In the genomic region with DNA sequence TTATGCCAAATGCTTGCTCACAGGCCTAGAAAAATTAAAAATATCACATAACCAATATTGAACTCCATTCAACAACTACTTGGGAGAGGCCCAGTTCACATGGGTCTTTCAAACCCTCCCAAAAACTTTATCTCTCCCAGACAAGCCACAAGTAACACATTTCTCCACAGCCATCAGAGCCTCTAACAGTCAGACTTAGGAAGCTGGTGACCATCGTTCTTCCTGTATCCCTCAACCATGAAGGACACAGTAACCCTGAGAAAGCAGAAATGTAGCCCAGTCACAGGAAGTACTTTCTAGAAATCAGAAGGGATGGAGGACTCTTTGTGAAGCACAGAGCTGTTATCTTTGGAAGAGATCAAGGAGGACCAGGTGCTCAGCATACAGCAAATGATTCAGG, we compare ENCODE assay signal across 28 mouse cellular contexts.
DNase-seq lines count a peak whose midpoint lies in the region; ATAC-seq lines count a peak whose summit lies in the region.
"Had no signal": no experiment of that assay in that cellular context is flagged by ENCODE, and none has a peak within 500 bp of the region (broad histone marks: within the 10 kb centered on the region; RNA-seq: fewer than 3 reads in every experiment).

No protein-coding gene starts in this region.

- 66% methylated on average over 1 of the region's 1 CpGs for WGBS in embryonic facial prominence, embryonic 13.5 days
- 64% methylated on average over 1 of the region's 1 CpGs for whole genome bisulfite sequencing in embryonic facial prominence, embryonic 10.5 days
- 79% methylated on average over 1 of the region's 1 CpGs for WGBS in midbrain, embryonic 10.5 days
- 89% methylated on average over 1 of the region's 1 CpGs for WGBS in midbrain, embryonic 13.5 days

- peaks cover 20% of the 10 kb centered on the region for H3K4me1 ChIP-seq in embryonic facial prominence, embryonic 13.5 days
- peaks cover 23% of the 10 kb centered on the region for H3K4me1 ChIP-seq in embryonic facial prominence, embryonic 10.5 days
- peaks cover 29% of the 10 kb centered on the region for H3K4me1 ChIP-seq in midbrain, embryonic 10.5 days
- peaks cover 12% of the 10 kb centered on the region; the same call in 1 of the 2 replicates for H3K4me1 ChIP-seq in midbrain, embryonic 13.5 days (replicated peaks)
- H3K4me1 ChIP-seq: heart, embryonic 10.5 days had no signal

- no peak overlapping the region for H3K9ac ChIP-seq in embryonic facial prominence, embryonic 13.5 days
- H3K9ac ChIP-seq in midbrain, embryonic 13.5 days (replicated peaks), result no peak overlapping the region
- H3K9ac ChIP-seq: embryonic facial prominence, embryonic 15.5 days; forebrain, postnatal 0 days; heart, embryonic 13.5 days; hindbrain, embryonic 14.5 days had no signal

- H3K4me3 ChIP-seq in embryonic facial prominence, embryonic 13.5 days, result no peak overlapping the region
- H3K4me3 ChIP-seq in embryonic facial prominence, embryonic 10.5 days, result no peak overlapping the region
- no peak overlapping the region for H3K4me3 ChIP-seq in midbrain, embryonic 10.5 days
- H3K4me3 ChIP-seq in midbrain, embryonic 13.5 days (replicated peaks), result no peak overlapping the region
- H3K4me3 ChIP-seq: embryonic facial prominence, embryonic 15.5 days; gastrocnemius, adult 2 months; heart, embryonic 10.5 days; heart, embryonic 13.5 days had no signal

- DNase-seq in embryonic facial prominence, embryonic 10.5 days (ENCODE audit: low spot score), result no peak
- peak; percentile 31 for DNase-seq in kidney, adult 9 months
- DNase-seq in kidney, adult 8-10 months, result no peak
- DNase-seq in midbrain, embryonic 10.5 days (ENCODE audit: low spot score), result no peak
- DNase-seq in skeletal muscle tissue, adult 2 months (ENCODE audit: low read depth, low spot score), result peak; percentile 3
- no peak for DNase-seq in c-Kit-positive CD71-positive TER-119-positive erythroid progenitor cells, embryonic 14.5 days (ENCODE audit: low spot score)
- DNase-seq: adrenal gland, adult 8-10 months; adrenal gland, postnatal 25 days; B cell, adult 2 months; cerebellum, adult 18-20 months; cerebellum, adult 9-10 months; cerebellum, postnatal 14 days; forebrain, postnatal 0 days; gastrocnemius, adult 2 months; heart, adult 18-20 months; heart, postnatal 14 days; heart, postnatal 4 days had no signal

- ATAC-seq in embryonic facial prominence, embryonic 13.5 days (ENCODE audit: insufficient number of reproducible peaks, insufficient read depth, low FRiP score, low TSS enrichment, low read depth), result no peak
- ATAC-seq in midbrain, embryonic 13.5 days, result no peak
- ATAC-seq: activated CD4-positive, CD25-positive, alpha-beta regulatory T cell, adult 4 months; forebrain, embryonic 14.5 days; forebrain, postnatal 0 days; hindbrain, postnatal 0 days; inflammation-experienced regulatory T-cells, adult 6 months had no signal

- peak overlapping the region; percentile 55; the same call in 1 of the 2 replicates for H3K27ac ChIP-seq in embryonic facial prominence, embryonic 13.5 days
- no peak overlapping the region for H3K27ac ChIP-seq in embryonic facial prominence, embryonic 10.5 days (replicated peaks)
- peak overlapping the region; percentile 52 for H3K27ac ChIP-seq in midbrain, embryonic 10.5 days (replicated peaks)
- H3K27ac ChIP-seq in midbrain, embryonic 13.5 days, result no peak overlapping the region
- H3K27ac ChIP-seq: embryonic facial prominence, embryonic 15.5 days; gastrocnemius, adult 2 months; heart, embryonic 10.5 days; heart, embryonic 13.5 days; hindbrain, embryonic 14.5 days; hindbrain, postnatal 0 days had no signal

- H3K27me3 ChIP-seq in embryonic facial prominence, embryonic 13.5 days, result no peaks in the 10 kb centered on the region
- peaks cover 10% of the 10 kb centered on the region for H3K27me3 ChIP-seq in embryonic facial prominence, embryonic 10.5 days (replicated peaks; ENCODE audit: low read depth, poor library complexity, severe bottlenecking)
- H3K27me3 ChIP-seq in midbrain, embryonic 10.5 days (ENCODE audit: low read depth, poor library complexity, severe bottlenecking), result no peaks in the 10 kb centered on the region; the same call in 1 of the 2 replicates
- H3K27me3 ChIP-seq in midbrain, embryonic 13.5 days, result peaks cover 3% of the 10 kb centered on the region; the same call in 1 of the 2 replicates
- H3K27me3 ChIP-seq: CH12.LX; embryonic facial prominence, embryonic 15.5 days; heart, embryonic 13.5 days had no signal

- no peak overlapping the region for H3K4me2 ChIP-seq in embryonic facial prominence, embryonic 13.5 days
- H3K4me2 ChIP-seq in midbrain, embryonic 13.5 days (replicated peaks), result no peak overlapping the region
- H3K4me2 ChIP-seq: embryonic facial prominence, embryonic 15.5 days; heart, embryonic 13.5 days; hindbrain, embryonic 14.5 days had no signal

- H3K36me3 ChIP-seq in embryonic facial prominence, embryonic 13.5 days, result no peaks in the 10 kb centered on the region
- no peaks in the 10 kb centered on the region for H3K36me3 ChIP-seq in embryonic facial prominence, embryonic 10.5 days (replicated peaks)
- H3K36me3 ChIP-seq in midbrain, embryonic 10.5 days, result no peaks in the 10 kb centered on the region
- no peaks in the 10 kb centered on the region for H3K36me3 ChIP-seq in midbrain, embryonic 13.5 days
- H3K36me3 ChIP-seq: embryonic facial prominence, embryonic 15.5 days; heart, embryonic 10.5 days; heart, embryonic 13.5 days had no signal

- H3K9me3 ChIP-seq in embryonic facial prominence, embryonic 13.5 days, result no peaks in the 10 kb centered on the region
- no peaks in the 10 kb centered on the region for H3K9me3 ChIP-seq in embryonic facial prominence, embryonic 10.5 days
- H3K9me3 ChIP-seq in midbrain, embryonic 10.5 days (replicated peaks), result no peaks in the 10 kb centered on the region
- H3K9me3 ChIP-seq in midbrain, embryonic 13.5 days, result no peaks in the 10 kb centered on the region
- H3K9me3 ChIP-seq: embryonic facial prominence, embryonic 15.5 days; heart, embryonic 10.5 days; heart, embryonic 13.5 days had no signal

Comparison
In these comparisons a context has a peak if more than half of its experiments do, and no peak if none do; other contexts are left out.
1. H3K27ac ChIP-seq: peak in embryonic facial prominence, embryonic 13.5 days (single experiment) and midbrain, embryonic 10.5 days (single experiment); none in embryonic facial prominence, embryonic 10.5 days (single experiment) and midbrain, embryonic 13.5 days (single experiment).
2. DNase-seq: peak in kidney, adult 9 months (single experiment) and skeletal muscle tissue, adult 2 months (single experiment); none in embryonic facial prominence, embryonic 10.5 days (single experiment), kidney, adult 8-10 months (0 of 2), midbrain, embryonic 10.5 days (single experiment) and c-Kit-positive CD71-positive TER-119-positive erythroid progenitor cells, embryonic 14.5 days (single experiment).